Mouse (Mus musculus): ENCODE data around the gene Ewsr1.

The Ewsr1 gene

GRCm38 (mm10) chr11:5098736-5099542 lies at the start of gene Ewsr1, which contains the start of gene Rhbdd3:
Gene Ewsr1, minus strand, starts transcription at chr11:5099266.
Gene Rhbdd3, plus strand, starts transcription at chr11:5098926.
- DNase-seq (ENCODE audit: low spot score), result peak; percentile 99

GRCm38 (mm10) chr11:5145600-5145999 lies 46.5 kb upstream of the Ewsr1 start:
- no peak for DNase-seq (ENCODE audit: low spot score)

GRCm38 (mm10) chr11:5141965-5142364 lies 42.9 kb upstream of the Ewsr1 start:
- no peak for DNase-seq (ENCODE audit: low spot score)

GRCm38 (mm10) chr11:5141252-5141651 lies 42.2 kb upstream of the Ewsr1 start:
- DNase-seq (ENCODE audit: low spot score), result no peak

GRCm38 (mm10) chr11:5140619-5141018 lies 41.6 kb upstream of the Ewsr1 start:
- DNase-seq (ENCODE audit: low spot score), result no peak

GRCm38 (mm10) chr11:5139372-5139771 lies 40.3 kb upstream of the Ewsr1 start:
- no peak for DNase-seq (ENCODE audit: low spot score)

DNA sequence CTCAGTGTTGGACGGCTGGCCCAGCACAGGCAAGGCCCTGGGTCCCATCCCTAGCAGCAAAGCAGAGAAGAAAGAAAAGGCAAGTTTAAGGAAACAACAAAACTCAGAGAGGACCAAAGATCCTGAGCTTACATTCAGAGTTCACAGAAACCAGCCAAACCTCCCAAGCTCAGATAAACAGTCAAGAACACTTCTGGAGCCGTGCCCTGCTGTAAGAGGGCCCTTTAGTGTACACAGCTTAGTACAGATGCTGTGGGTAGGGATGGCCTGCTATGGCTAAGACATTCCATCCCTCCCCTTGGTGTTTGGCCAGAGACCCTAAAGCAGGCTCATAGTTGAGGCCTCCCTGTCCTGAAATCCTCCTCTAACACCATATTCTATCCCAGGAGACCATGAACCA lies 39.6 kb upstream of the Ewsr1 start:
- no peak for DNase-seq (ENCODE audit: low spot score)

GRCm38 (mm10) chr11:5135914-5136313 lies 36.8 kb upstream of the Ewsr1 start:
- no peak for DNase-seq (ENCODE audit: low spot score)

GRCm38 (mm10) chr11:5132751-5133150 lies 33.7 kb upstream of the Ewsr1 start:
- DNase-seq (ENCODE audit: low spot score), result no peak

- no peak for DNase-seq (ENCODE audit: low spot score)
Observed at GRCm38 (mm10) chr11:5130111-5130665, 31.1 kb upstream of the Ewsr1 start.

DNA sequence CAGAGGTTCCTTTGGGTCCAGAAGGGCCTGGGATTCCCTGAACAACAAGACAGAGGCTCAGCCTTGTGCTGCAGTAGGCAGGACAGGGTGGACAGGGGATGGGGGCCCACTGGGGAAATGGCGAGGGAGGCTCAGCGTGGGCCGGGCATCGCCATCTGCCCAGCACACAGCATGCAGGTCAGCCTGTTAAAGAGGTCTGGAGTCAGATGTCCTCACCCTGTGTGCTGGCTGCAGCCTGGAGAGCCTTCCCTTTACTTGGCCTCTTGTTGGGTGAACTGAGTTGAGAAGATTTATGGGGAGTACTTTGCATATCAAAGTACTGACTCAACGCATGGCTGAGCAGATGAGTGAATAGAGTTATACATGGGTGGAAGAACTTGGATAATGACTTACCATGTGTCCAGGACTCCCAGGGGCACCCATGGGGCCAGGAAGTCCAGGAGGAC lies 30.0 kb upstream of the Ewsr1 start:
- DNase-seq (ENCODE audit: low spot score), result no peak

GRCm38 (mm10) chr11:5125713-5126112 lies 26.6 kb upstream of the Ewsr1 start:
- DNase-seq (ENCODE audit: low spot score), result no peak

DNA sequence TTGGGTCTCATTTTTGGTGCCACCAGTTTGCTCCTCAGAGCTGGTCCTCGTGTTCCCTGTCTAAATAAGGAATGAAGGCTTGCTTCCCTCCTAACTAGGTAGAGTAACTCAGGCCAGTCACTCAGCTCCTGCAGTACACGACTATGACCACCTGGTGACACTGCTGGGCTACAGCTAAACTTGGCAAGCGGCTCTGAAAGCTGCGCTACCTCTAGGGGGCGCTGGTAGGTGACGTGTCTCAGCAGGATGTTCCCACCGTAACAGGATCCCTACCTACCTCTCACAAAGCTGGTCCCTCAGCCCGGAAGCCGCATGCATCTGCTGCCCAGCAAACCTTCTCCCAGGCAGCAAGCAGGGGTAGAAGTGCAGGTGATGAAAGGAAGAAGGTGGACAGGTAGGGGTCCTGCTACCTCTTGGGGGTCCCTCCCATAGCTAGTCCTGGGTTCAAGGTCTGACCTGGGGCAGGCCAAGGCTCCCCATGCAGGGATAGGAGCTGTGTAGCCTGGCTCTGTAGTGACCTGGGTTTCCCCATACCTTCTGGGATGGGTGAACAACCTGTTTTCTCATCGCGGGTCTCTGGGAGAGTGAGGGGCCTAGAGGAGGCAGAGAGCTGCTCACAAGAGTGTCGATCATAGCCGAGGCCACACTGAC lies 16.0 kb upstream of the Ewsr1 start:
- DNase-seq (ENCODE audit: low spot score), result peak; percentile 75

GRCm38 (mm10) chr11:5113645-5114044 lies 14.6 kb upstream of the Ewsr1 start:
- no peak for DNase-seq (ENCODE audit: low spot score)

DNA sequence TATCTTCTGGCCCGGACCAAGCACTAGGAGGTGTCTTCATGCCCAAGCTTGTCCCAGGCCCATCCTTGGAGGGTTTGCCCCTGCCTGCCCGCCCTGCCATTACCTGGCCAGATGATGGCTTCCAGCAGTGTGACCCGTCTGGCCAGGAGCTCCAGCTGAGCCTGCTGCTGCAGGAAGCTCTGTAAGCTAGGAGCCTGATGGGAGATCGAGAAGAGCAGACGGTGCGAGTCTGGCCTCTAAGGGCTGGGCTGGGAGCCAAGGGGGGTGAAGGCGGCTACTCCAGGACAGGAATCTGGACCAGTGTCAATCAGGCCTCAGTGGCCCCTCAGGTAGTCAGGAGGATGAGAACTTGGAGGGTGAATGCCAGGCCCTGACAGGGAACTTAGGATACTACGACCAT lies 10.4 kb upstream of the Ewsr1 start:
- no peak for DNase-seq (ENCODE audit: low spot score)

- no peak for DNase-seq (ENCODE audit: low spot score)
Observed at GRCm38 (mm10) chr11:5103986-5104509, 5.0 kb upstream of the Ewsr1 start.

GRCm38 (mm10) chr11:5102384-5102783 lies 3.3 kb upstream of the Ewsr1 start:
- no peak for DNase-seq (ENCODE audit: low spot score)

DNA sequence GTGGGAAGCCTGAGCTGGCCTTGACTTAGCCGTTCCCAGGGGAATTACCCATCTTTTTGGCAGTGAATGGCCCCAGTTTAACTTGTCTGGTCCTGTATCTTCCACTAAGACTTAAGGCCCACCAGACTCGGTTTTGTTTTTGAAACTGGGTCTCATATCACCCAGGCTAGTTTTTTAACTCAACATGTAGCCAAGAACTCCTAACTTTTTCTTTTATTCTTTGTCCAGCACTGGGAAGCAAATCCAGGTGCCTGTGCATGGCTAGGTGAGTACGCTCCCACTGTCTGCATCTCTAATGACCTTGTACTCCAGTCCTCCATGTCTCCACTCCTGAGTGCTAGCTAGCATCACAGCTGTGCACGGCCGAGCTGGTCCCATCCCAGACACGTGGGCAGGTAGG lies 2.6 kb upstream of the Ewsr1 start:
- no peak for DNase-seq (ENCODE audit: low spot score)

- DNase-seq (ENCODE audit: low spot score), result no peak
Observed at GRCm38 (mm10) chr11:5100801-5101200, 1.7 kb upstream of the Ewsr1 start.

DNA sequence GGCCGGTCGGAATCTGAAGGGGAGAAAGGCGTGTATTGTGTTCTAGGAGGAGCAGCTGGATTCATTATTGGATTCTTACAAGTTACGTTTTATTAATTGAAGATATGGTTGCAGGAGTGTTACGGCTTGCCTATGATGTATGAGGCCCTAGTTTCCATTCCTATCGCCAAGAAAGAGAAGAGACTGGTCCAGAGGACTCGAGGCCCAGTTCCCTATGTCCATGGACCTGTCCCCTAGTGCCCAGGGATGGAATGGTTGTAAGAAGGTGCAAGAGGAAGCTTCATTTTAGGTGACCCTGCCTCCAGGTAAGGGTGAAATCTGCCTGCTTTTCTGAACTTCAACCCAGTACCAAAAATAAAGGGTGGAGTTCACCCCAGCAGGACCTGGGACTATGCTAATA lies 1.2 kb upstream of the Ewsr1 start:
- no peak for DNase-seq (ENCODE audit: low spot score)

GRCm38 (mm10) chr11:5099576-5100183 lies 614 bp upstream of the Ewsr1 start:
- peak; percentile 76 for DNase-seq (ENCODE audit: low spot score)

DNA sequence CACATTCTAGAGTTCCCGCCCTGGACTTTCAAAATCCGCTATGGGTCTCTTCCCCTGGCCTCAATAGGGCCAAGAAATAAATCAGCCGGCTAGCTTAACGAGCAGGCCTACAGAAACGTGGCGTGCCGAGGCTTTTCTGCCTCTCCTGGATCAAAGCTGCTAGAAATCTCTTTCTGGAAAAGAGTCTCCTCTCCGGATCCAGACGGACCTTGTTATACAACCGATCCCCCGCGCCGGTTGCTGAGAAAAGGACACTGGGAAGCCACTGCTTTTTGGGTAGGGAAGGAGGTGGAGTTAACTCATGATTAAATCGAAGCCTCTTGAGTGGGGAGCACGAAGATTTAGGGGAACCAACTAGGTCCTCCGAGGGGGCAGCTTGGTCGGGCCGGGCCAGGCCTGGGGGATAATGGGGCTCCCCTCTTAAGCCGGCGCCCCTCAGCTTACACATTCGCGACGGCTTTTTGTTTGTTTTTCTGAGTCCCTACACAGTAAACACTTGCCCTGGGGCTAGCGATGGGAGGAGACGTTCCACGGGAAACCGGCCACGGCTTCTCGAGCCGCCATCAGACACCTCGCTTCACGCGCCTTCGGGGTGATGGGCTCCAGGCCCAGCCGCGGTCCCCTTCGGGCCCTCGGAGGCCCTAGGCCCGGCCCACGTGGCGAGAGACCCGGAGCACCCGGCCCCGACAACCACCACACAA lies 881 bp downstream of the Ewsr1 start:
- peak; percentile 47 for DNase-seq (ENCODE audit: low spot score)
